Mouse (Mus musculus) testis, postnatal 10 days (tissue): ENCODE measurements around the gene Mpv17l.
"Not testable (repeated sequence)": the region's sequence is repeated elsewhere in the genome, so short reads cannot be mapped to it uniquely, and the experiment has no call there.

Experiments used
- DNase-seq: peaks from one replicate; pipeline ENCODE4 v3.0.0; 2021; ENCODE audit warnings: low spot score

Gene Mpv17l

GRCm38 (mm10) chr16:13940139-13940846, 37.3 kb downstream of the Mpv17l start:
- DNase-seq: peak; percentile 78

GRCm38 (mm10) chr16:13940847-13941395, 38.0 kb downstream of the Mpv17l start:
- DNase-seq: no peak

DNA sequence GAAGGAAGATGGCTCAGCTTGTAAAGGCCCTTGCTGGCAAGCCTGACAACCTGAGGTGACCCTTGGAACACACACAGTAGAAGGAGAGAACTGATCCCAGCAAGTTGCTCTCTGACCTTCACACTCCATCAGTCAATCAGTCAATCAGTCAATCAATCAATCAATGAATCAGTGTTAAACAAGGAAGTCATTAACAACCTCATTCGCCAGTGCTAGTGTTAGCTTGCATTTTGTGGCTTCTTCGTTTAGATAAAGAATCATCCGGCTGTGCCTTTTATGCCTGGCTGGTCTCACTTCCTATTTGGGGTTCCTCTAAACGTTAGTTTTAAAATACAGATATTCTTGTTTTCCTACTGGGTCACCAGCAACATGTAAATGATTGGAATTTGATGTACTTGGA, 41.2 kb downstream of the Mpv17l start:
- no peak for DNase-seq

GRCm38 (mm10) chr16:13944752-13945151, 41.8 kb downstream of the Mpv17l start:
- DNase-seq: no peak

GRCm38 (mm10) chr16:13945153-13945552, 42.2 kb downstream of the Mpv17l start:
- DNase-seq: no peak

GRCm38 (mm10) chr16:13946306-13946705, 43.3 kb downstream of the Mpv17l start:
- DNase-seq: no peak

DNA sequence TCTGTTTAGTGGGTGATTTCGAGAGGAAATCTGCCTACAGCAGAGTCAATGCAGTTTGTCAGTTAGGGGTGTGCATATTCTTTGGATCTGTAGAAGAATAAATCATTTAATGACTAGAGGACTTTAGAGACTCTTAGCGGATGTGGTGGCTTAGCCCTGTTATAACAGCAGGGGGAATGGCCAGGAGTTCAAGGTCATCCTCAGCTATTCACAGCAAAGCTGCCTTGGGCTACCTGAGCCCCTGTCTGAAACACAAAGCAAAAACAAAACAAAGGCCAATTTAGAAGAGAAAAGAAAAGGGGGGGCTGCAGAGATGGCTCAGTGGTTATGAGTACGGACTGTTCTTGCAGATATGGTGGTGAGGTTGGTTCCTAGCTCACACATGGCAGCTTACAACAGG, 48.3 kb downstream of the Mpv17l start:
- DNase-seq: no peak

DNA sequence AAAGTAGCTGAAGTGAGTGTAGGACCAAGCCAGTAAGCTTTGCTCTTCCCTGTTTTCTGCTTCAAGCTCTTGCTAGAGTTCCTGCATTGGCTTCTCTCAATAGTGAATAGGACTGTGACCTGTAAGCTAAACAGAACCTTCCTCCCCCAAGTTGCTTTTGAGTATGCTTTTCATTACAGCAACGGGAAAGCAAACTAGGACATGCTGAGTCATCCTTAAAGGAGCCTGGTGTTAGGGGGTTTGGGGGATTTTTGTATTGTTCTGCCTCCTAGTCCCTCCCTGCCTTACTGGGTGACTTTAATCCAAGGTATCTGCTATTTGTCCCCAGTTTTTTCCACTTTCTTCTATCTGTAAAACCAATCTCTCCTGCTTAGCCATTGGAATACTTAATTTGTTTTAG, 59.1 kb downstream of the Mpv17l start:
- DNase-seq: no peak

- no peak for DNase-seq
Measured at GRCm38 (mm10) chr16:13969096-13969495, 66.1 kb downstream of the Mpv17l start.

DNA sequence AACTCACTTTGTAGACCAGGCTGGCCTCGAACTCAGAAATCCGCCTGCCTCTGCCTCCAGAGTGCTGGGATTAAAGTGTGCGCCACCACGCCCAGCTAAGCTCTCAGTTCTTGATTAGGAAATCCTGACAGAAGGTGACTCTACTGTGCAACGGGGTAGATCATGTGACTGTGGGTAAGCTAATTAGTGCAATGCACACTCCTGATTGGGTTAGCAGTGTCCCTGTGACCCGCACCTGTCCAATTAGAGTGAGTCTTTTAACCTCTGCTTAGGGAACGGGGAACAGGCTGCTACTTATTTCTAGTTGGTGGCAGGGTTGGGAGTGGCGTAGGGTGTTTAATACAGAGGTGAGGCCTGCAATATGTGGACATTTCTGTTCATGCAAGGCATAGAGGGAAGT, 69.1 kb downstream of the Mpv17l start:
- no peak for DNase-seq

DNA sequence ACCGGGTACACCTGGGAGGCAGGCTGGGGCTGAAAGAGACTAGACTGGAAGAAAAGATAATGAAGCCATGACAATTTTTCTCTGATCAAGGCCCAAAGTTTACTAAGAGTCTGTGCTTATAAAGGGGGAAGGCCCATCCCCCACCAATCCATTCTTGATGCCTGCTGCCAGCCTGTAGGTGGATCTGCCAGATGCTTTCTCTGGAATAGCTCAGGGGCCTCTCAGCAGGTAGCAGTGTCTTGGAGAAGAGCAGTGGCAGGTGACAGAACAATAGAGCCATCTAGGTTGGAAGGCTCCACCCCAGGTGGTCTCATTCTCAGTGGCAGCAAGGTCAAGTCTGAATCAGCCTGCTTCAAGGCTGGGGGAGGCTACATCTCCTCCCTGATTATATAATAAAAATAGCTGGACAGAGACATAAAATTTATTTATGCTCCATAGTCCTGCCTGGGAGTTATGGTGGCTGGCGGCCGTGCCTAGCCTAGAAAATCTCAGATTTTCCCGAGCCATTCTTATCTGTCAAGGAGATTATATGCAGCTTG, 73.5 kb downstream of the Mpv17l start:
- DNase-seq: not testable (repeated sequence)

DNA sequence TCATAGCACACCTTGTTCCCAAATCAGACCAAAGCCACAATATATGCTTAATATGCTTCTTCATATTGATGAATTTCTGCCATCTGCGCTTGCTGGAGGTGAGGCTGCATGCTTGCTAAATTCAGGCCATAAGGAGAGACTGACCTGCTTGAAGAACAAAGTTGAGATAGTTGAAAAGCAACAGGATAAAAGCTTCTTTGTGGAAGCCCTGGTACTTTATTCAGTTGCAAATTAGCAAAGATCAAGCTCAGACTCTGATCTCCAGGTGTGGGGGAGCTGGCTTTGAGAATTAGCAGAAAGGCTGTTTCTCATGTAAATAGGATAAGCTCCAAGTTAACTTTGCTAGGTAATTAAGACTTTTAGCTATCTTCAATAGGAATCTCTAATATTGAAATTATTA, 74.1 kb downstream of the Mpv17l start:
- DNase-seq: not testable (repeated sequence)

GRCm38 (mm10) chr16:13981726-13982125, 78.8 kb downstream of the Mpv17l start:
- not testable (repeated sequence) for DNase-seq

- DNase-seq: no peak
Measured at GRCm38 (mm10) chr16:13983161-13983560, 80.2 kb downstream of the Mpv17l start.

DNA sequence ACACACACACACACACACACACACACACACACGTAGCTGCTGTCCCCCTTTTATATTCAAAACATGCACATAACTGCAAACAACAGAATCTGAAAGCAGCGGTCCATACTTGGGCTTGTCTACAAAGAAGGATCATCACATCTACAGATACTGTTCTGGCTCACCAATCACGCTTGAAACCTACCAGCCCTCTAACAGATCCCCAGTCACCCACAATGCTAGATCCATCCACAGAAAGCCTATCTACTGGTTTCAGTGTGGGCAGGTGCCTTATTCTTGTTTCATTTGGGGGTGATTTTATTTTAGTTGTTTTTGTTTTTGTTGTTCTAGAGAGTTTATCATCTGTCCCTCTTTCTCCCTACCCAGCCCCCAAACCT, 83.2 kb downstream of the Mpv17l start:
- no peak for DNase-seq

GRCm38 (mm10) chr16:13986574-13987478, 83.9 kb downstream of the Mpv17l start, which contains the start of the genes 2900011O08Rik and Ifitm7:
Gene 2900011O08Rik (plus strand): TSS chr16:13986604.
Gene Ifitm7 (minus strand): TSS chr16:13986888.
- DNase-seq: peak; percentile 46

DNA sequence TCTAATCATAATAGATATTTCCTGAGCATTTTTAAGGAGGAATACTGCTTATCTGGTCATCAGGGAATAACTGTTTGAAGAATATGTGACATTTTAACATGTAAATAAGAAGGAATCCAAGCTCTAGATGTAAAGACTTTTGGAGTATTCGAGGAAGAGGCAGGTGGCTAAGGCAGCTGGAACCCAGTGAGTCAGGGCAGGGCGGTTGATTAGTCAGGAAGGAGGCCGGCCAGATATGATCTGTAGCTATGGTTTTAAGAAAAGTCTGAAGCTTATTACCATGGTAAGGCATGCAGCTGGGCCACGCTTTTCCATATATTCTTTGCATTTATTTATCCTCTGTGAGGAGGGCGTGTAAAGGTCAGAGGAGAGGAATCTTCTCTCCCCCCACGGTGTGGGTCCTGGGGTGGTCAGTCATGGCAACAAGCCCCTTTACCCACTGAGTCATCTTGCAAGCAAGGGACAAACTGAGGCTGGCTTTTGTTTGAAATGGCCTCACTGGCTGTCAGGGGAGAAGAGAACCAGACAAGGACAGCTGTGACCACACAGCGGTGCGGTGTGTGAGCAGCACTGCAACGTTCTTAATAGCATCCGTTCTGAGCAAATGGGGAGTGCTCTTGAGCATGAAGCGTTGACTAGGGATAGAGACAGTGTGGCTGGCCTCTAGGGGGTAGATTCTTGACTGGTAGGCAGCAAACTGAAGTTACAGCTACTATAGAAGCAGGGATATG, 89.7 kb downstream of the Mpv17l start:
- DNase-seq: no peak

DNA sequence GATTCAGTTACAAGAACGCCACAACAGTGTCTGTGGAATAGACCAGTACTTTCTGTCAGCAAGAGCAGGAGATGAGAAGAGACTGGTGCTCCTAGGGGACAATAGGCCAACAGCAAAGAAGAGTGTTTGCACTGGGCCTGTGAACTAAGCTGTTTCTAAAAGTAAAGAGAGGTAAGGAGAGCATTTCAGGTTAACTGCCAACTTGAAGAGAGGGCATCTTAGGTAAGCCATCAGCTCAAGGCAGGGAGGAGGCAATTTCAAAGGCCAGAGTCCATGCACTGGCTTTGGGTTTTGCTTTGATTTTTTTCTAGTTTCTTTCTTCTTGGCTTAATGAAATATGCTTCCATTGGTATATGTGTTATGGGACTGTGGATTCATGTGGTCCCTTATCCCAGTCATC, 91.1 kb downstream of the Mpv17l start:
- DNase-seq: no peak

- no peak for DNase-seq
Measured at GRCm38 (mm10) chr16:13994502-13994901, 91.5 kb downstream of the Mpv17l start.
